Mouse (Mus musculus) cerebellum, postnatal 25 days (tissue): Measurements from ENCODE around the gene Brd3.

Source experiments
- DNase-seq, 2 experiments: peaks; one replicate each; pipeline ENCODE4 v3.0.0; 2021; ENCODE audit warnings: mixed read lengths in 2 of 2

The Brd3 gene

GRCm38 (mm10) chr2:27469292-27469990 lies 38.0 kb downstream of the Brd3 start:
- DNase-seq = no peak

- DNase-seq = no peak
Observed at GRCm38 (mm10) chr2:27462901-27463300, 44.6 kb downstream of the Brd3 start.

DNA sequence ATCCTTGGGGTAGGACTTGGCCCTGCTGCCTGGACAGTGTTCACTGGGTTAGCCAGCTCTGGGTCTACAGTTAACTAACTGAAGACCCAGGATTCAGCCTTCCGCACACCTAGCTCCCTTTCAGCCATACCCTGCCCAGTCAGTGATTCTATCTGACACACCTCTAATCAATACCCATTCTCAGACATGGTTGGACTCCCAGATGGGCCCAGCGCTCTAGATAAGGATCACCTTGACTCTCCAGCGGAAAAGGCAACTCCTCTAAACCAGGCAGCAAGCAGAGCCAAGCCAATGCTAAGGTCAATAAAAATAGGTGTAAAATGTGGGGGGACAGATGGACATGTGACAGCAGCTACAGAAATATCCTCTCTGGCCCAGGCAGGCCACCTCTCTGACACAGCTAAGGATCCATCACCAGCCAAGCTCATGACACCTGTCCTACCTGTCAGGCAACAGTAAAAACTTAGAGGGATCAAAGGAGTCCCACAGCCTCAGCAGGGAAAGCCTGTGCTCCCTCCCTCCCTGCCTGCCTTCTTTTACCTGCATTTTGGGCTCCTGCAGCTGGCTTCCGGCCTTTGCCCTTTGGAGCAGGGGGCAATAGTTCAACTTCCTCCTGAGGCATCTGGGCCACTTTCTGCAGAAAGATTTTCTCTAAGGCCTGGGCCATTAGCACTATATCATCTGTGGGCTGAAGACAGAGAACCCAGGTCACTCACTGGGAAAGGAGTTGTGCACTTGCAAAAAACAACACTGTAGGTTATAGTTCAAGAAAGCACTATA lies 45.4 kb downstream of the Brd3 start:
- no peak for DNase-seq

DNA sequence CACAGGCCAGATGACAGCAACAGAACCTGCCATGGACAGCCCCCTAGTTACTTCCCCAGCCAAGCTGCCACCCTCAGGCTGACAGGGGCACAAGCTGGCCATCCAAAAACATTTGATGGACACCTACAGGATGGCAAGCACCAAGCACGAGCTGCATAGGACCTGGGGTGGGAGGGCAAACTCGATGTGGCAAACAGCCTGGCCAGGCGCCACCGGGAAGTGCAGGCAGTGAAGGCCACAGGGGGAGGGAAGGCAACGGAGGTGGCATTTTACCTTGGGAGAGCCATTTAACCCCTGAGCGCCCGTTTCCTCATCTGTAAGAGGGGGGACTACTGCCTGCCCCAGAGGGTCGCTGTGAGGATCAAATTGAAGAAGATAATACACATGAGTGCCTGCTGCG lies 46.8 kb downstream of the Brd3 start:
- no peak for DNase-seq

- DNase-seq = no peak
Observed at GRCm38 (mm10) chr2:27460163-27460562, 47.3 kb downstream of the Brd3 start.

GRCm38 (mm10) chr2:27459735-27460134 lies 47.7 kb downstream of the Brd3 start:
- DNase-seq = no peak

- DNase-seq = no peak
Observed at GRCm38 (mm10) chr2:27450226-27450625, 57.2 kb downstream of the Brd3 start.

DNA sequence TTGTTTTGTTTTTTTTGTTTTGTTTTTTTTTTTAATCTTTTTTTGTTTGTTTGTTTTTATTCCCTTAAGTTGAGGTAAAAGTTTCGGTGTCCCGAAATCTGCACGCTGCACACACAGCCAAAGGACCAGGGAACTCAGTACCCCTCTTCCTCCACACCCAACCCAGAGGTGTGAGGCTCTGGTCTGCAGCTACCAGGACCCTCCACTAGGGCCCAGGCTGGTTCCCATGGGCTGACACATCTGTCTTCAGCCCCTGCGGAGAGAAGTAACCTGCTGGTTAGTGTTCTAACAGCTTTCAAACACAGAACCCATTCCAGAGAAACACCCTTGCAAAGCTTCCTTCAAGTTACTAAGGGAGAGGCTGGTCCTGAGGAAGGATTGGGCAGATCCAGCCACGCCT lies 59.7 kb downstream of the Brd3 start:
- no peak for DNase-seq

GRCm38 (mm10) chr2:27446812-27447211 lies 60.6 kb downstream of the Brd3 start:
- DNase-seq = no peak

DNA sequence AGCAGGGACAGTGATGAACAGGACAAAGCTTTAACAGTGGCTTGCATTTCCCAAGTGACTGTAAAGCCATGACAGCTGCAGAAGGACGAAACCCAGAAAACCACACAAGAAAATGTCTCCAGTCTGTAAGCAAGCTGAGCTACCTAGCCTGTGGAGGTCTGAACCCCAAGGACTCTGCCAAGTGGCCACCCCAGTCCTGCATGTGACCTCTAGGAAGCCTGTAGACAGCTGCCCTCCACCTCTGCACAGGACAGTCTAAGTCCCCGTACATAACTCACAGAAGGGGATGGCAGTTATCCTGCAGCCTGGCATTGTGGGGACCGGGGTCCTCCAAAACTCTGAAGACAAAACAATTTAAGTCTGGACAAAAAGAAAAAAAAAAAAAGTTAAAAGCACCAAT lies 61.6 kb downstream of the Brd3 start:
- DNase-seq = no peak

DNA sequence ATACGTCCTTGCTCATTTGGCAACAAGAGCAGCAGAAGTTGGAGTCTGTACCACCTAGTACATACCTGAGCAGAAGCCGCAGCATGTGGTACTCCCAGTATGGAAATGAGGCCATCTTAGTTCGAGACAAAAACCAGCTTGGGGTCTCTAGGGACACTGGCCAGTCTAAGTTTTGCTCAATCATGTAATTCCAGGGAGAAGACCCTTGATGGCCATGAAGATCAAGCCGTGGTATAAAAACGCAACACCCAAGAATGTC lies 64.1 kb downstream of the Brd3 start:
- DNase-seq = no peak

DNA sequence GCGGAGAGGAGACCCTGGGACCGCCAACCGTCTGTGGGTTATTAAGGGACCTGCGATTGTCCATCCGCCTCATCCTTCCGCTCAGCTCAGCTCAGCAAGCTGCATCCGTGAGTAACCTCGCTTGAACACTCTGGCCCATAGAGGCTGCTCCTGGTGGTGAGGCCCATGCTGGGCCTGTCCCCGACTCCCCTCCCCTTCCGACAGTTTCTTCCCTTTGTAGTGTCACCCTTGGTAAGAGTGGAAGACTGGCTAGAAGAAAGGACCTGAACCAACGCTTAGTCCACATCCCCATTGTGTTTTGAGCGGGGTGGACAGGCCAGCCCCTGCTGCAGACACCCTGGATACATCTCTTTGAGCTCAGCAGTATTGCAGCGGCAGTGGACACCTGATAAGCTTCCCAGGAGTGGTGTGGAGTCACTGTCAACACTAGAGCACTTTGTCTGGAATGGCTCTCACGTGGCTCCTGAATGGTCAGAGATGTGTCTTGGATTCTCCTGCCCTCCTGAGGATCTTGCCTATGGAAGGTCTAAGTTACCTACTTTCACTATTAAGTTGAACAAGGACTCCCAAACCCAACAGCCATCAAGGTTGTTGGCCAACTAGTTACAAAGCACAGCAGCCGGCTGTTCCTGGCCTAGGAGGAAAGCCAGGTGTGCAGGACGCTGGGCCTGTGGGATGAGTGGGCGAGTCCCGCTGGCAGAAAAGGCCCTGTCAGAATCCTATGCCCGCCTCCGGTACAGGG lies 64.6 kb downstream of the Brd3 start:
- DNase-seq = no peak

DNA sequence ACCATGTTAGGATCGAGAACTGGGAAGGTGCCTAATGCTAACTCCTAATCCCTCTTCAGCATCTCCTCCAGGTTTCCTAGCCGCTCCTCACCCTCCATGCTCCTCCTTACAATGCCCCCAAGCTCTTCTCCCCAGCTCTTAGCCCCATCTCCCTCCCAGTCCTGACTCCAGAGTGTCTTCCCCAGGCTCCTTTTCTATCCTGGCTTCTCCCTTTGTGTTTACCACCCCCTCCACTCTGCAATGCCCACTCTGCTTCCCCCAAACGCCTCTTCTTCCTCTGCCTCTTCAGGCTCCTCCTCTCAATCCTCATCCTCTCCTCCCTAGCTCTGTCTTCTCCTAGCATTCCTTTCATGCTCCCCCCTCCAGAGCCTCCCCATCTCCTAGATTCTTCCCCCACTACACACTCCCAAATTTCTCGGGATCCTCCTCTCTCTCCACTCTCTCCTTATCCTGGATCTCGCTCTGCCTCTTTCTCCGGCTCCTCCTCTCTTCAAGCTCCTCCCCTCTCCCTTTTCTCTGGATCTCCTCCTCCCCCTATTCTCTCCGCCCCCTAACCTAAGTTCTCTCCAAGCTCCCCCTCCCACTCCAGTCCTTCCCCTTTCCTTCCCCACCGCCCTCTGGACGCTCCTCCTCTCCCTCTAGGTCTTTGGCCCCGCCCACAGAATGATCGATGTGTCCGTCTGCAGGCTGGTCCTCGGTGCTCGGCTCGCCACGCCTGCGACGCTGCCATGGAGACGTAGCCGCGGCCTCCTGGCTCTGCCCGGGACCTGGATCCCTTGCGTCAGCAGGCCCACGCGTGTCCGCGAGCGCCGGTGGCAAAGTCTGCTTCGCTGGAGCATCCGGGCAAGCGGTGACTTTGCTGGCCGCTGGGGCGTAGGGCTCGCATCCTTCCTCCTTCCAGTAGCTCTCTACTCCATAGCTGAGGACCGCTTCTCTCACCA lies 65.4 kb downstream of the Brd3 start, which contains the start of gene Brd3os:
Gene Brd3os (plus strand): TSS at position 558 of the 941 bp plus-strand sequence.
- peak; percentile 92 to 96 for DNase-seq

- DNase-seq = no peak
Observed at GRCm38 (mm10) chr2:27438281-27438680, 69.2 kb downstream of the Brd3 start.

- no peak for DNase-seq
Observed at GRCm38 (mm10) chr2:27437876-27438275, 69.6 kb downstream of the Brd3 start.

GRCm38 (mm10) chr2:27432599-27432998 lies 74.9 kb downstream of the Brd3 start:
- no peak for DNase-seq

GRCm38 (mm10) chr2:27430621-27431020 lies 76.8 kb downstream of the Brd3 start:
- no peak for DNase-seq

GRCm38 (mm10) chr2:27428071-27428470 lies 79.4 kb downstream of the Brd3 start:
- DNase-seq = peak; percentile 86 to 91

DNA sequence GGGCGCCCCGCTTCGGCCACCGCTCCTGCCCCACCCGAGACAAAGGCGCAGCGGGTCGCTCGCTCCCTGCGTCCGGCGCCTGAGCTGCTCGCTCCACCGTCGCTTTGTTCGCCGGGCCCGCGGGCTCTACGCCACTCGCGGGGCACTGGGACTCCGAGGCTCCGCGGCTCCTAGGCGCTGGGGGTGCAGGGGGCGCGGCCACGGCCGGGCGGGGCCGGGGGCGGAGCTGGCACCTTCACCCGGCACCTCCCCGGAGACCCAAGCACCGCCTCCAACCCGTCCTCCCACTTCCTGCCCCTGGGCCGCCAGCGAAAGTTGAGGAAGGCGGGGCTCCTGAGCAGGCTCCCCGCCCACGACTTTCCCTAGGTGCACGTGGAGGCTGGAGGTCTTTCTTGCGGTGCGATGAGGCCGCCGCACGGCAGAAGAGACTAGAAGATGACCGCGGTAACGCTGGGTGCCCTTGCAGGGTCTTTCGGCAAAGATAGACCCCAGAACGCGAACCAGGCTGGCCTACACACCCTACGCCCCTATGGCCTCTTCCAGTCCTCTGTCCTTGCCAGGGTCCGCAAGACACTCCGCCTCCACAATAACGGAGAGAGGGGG lies 80.5 kb downstream of the Brd3 start, which contains the start of gene Vav2:
Gene Vav2 (minus strand): TSS at position 179 of the 603 bp plus-strand sequence.
- DNase-seq = peak; percentile 67 to 80

DNA sequence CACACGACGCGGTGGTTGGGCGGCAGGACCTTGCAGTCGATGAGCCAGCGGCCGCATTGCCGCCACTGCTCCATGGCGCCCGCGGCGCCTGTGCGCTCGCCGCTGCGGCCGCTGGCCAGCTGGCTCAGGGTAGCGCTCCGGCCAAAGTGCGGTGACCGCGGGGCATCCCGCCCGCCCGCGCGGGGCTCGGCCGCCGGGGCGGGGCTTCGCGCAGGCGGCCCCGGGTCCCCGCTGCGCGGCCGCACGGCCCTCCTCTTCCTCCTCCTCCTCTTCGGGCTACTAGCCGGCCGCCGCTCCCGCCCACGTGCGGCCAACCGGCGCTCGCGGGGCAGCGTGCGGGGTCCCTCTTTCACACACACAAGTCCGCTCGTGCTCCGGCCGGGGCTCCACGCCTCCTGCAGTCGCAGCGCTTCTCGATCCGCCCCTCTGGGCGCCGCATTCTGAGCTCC lies 81.0 kb downstream of the Brd3 start:
- peak; percentile 42 to 66 for DNase-seq

- DNase-seq = peak; percentile 28 to 43
Observed at GRCm38 (mm10) chr2:27425751-27426405, 81.6 kb downstream of the Brd3 start.
